Mouse (Mus musculus) adrenal gland, postnatal 25 days (tissue): ENCODE measurements around the gene Kcnmb3. TPM values are rescaled to one million over a fixed set of nuclear protein-coding genes. Genes with fewer than 3 reads are reported as not detected.
A peak's percentile ranks its signal among the peaks of the same experiment; 100 is the strongest.

Experiments
- DNase-seq: peaks from one replicate; pipeline ENCODE4 v3.0.0; 2021; ENCODE audit warnings: mixed read lengths
- total RNA-seq: library from RNA; stranded (reverse); gene quantifications from 2 replicates; pipeline ENCODE4 v1.2.3, GENCODE M21; 2021

Gene Kcnmb3
- total RNA-seq, 1 experiment from 2014 or later = 1.7 TPM

- DNase-seq = no peak
These were observed 3.2 kb upstream of the Kcnmb3 start for GRCm38 (mm10) chr3:32495088-32495770.

- DNase-seq = no peak
These were observed 2.5 kb upstream of the Kcnmb3 start for GRCm38 (mm10) chr3:32494387-32495087.

- no peak for DNase-seq
These were observed 1.1 kb downstream of the Kcnmb3 start for GRCm38 (mm10) chr3:32490928-32491315.

GRCm38 (mm10) chr3:32490076-32490927 is 1.7 kb downstream of the Kcnmb3 start:
- no peak for DNase-seq

- DNase-seq = no peak
These were observed 3.9 kb downstream of the Kcnmb3 start for GRCm38 (mm10) chr3:32488172-32488571.

- DNase-seq = no peak
These were observed 5.5 kb downstream of the Kcnmb3 start for GRCm38 (mm10) chr3:32486543-32486942.

GRCm38 (mm10) chr3:32483035-32483434 is 9.0 kb downstream of the Kcnmb3 start:
- DNase-seq = no peak

- no peak for DNase-seq
These were observed 12.1 kb downstream of the Kcnmb3 start for GRCm38 (mm10) chr3:32479961-32480360.

GRCm38 (mm10) chr3:32473184-32473583 is 18.8 kb downstream of the Kcnmb3 start:
- DNase-seq = no peak

GRCm38 (mm10) chr3:32472191-32472900 is 19.7 kb downstream of the Kcnmb3 start:
- no peak for DNase-seq

- DNase-seq = no peak
These were observed 20.9 kb downstream of the Kcnmb3 start for GRCm38 (mm10) chr3:32471098-32471497.

- DNase-seq = no peak
These were observed 21.6 kb downstream of the Kcnmb3 start for GRCm38 (mm10) chr3:32470449-32470848.

GRCm38 (mm10) chr3:32468411-32468810 is 23.6 kb downstream of the Kcnmb3 start:
- no peak for DNase-seq

- DNase-seq = no peak
These were observed 24.7 kb downstream of the Kcnmb3 start for GRCm38 (mm10) chr3:32467321-32467720.

GRCm38 (mm10) chr3:32459777-32460176 is 32.3 kb downstream of the Kcnmb3 start:
- DNase-seq = peak; percentile 62

- DNase-seq = no peak
These were observed 37.6 kb downstream of the Kcnmb3 start for GRCm38 (mm10) chr3:32454329-32455021.

- DNase-seq = no peak
These were observed 50.3 kb downstream of the Kcnmb3 start for GRCm38 (mm10) chr3:32441710-32442109.

- peak; percentile 24 for DNase-seq
These were observed 53.3 kb downstream of the Kcnmb3 start for GRCm38 (mm10) chr3:32438716-32439115.

- DNase-seq = no peak
These were observed 54.2 kb downstream of the Kcnmb3 start for GRCm38 (mm10) chr3:32437820-32438219.

- DNase-seq = no peak
These were observed 54.7 kb downstream of the Kcnmb3 start for GRCm38 (mm10) chr3:32437297-32437696.

- DNase-seq = no peak
These were observed 55.9 kb downstream of the Kcnmb3 start for GRCm38 (mm10) chr3:32436101-32436500.

GRCm38 (mm10) chr3:32434016-32434415 is 58.0 kb downstream of the Kcnmb3 start:
- DNase-seq = no peak
